Mouse (Mus musculus): Measurements from ENCODE around the gene 4933428G20Rik.
A peak's percentile ranks its signal among the peaks of the same experiment; 100 is the strongest.

4933428G20Rik gene

DNA sequence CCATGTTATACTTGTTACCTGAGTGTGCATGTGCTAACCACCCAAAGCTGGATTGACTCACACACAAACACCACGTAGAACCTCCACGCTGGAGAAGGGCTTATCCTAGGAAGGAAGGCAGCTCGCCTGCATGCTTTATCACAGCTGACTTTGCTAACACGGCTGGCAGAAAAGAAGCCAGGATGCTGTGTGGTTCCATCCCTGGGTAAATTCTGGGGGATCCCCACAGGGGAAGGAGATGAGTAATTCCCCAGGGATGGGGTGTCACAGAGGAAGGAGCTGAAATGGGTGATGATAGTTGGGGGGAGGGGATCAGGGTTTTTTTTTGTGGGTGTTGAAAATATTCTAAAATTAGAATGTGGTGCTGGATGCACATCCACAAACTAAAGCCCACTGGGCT is 5.6 kb upstream of the 4933428G20Rik start:
- no peak for DNase-seq (ENCODE audit: low read depth, low spot score)

DNA sequence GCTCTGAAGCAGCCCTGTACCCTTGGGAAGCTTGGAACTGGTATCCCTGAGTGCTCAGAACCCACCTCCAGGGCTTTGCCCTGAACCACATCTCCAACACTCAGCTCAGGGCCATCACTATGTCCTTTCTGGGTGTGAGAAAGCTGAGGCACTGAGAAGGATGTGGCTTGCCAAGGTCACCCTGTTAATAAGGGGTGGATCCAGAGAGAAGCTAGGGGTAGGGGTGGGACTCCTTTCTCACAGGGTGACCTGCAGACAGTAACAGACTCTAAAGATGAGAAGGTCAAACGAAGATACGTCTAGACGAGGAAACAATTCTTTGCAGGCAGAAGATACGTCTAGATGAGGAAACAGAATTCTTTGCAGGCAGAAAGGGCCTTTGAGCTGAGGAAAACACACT is 2.7 kb upstream of the 4933428G20Rik start:
- DNase-seq (ENCODE audit: low read depth, low spot score): no peak

DNA sequence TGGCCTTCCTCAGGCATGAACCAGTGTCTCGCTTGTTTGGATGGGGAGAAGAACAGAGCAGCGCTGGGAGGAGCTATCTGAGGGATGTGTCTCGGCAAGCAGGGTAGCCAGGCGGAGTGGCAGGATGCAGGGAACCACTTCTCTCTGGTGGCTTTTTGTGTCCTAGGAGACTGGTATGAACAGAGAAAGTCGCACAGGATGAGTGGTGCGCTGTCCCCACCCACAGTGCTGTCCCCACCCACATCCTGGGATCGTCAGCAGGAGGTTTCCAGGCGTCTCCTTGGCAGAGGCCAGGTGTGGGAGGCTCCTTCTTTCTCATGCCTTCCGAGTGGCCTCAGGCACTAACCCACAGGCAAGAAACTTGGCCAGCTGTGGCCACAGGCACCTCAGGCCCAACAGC is 2.2 kb upstream of the 4933428G20Rik start:
- DNase-seq (ENCODE audit: low read depth, low spot score): no peak

DNA sequence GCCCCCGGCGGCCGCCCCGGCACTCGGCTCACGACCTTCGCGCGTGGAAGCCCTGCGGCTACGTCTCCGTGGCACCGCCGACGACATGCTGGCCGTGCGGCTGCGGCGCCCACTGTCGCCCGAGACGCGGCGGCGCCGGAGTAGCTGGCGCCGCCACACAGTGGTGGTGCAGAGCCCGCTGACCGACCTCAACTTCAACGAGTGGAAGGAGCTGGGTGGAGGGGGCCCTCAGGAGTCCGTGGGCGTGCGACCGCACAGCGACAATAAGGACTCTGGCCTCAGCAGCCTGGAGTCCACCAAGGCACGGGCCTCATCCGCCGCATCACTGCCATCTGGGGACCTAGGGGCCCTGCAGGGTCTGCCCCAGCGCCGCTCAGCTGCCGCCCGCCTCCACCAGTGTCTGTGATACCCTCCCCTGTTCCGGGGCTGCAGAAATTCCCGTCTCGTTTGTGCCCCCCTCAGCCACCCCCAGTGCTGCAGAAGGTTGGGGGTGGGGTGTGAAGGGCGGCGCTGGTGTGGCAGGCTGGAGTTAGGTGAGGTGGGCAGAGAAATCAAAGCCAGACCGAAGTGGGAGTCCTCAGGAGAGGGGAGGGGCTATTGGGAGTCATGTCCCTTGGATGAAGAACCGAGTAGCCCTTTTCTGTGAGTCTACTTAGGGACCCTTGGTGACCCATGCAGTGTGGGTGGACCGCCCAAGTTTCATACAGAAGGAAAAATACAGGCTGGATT is 744 bp upstream of the 4933428G20Rik start:
- no peak for DNase-seq (ENCODE audit: low read depth, low spot score)

DNA sequence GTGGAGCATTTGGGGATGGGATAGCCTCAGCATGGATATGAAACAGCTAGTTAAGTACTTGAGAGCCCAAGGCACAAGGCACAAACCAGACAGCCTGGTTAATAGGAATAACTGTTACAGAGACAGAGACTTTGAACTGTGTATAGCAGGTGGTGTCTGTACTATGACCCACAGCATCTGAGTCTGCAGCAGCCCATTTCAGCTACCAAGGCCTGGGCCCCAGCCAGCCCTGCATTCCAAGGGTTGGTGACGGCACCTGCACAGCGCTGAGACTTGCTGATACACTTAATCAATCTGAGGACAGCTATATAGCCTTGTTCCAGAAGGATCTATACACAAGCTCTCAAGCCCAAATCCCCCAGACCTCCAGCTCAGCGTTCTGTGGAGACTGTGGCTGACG is 2.6 kb downstream of the 4933428G20Rik start:
- DNase-seq (ENCODE audit: low read depth, low spot score): no peak

DNA sequence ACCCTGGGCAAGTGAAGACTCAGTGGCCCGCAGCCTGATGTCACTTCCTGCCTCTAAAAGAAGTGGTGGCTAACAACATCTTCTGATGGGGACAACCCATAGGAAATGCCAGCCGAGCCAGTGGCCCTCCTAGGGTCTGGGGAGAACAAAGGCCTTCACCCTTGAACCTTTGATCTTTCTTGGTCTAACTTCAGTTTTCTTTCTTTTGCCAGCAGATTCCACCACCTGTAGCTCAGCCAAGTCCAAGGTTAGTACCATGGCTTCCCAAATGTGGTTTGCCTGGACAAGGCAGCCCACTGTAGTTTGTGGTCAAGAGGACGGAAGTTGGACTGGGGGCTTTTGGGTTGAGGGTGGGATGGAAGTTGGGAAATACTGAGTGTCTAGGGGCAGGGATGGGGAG is 7.3 kb downstream of the 4933428G20Rik start:
- no peak for DNase-seq (ENCODE audit: low read depth, low spot score)

DNA sequence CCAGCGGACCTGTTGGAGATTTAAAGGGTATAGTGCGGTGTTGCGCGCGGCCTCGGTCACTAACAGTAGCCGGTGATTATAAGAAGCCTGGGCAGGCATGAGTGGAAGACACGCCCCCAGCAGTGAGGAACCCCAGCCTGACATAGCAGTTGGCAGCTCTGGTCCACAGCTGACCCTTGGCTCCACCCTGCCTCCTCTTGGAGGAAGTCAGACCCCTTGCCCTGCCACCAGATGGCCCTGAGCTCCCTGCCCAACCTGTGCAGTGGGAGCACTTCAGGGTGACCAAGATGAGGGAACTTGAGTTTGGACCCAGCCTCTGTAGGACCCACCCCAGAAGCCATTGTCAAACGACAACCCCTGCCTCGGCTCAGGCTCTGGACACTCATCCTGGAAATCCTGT is 8.5 kb downstream of the 4933428G20Rik start:
- DNase-seq (ENCODE audit: low read depth, low spot score): no peak

DNA sequence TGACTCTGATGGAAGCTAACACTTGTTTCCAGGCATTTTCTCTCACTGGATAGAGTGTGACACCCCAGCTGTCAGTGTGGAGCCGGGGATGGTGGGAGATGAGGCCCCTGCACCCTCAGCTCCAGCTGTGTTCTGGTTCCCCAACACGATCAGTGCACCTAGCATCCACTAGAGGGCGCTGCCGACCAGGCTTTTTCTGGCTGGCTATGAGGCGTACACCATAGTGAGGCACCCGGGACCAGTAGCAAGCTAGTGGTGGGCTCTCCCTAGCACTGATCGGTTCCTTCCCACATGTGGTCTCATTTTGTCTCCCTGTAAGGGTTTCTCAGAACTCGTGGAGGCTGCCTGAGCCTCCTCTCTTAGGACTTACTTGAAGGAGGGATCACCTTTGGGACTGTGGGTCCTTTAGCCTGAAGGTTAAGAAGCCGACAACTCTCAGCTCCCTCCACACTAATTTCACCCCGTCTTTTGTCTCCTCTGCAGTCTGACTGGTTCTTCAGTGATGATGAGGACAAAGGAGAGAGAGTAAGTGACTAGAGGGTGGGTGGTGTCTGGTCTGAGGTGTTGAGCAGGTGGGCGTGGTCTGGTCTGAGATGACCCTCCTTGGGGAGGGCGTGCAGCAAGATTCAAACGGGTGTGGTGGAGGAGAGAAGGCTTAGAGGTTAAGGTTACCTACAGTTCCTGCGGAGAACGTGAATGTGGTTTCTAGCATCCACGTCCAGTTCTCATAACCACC is 10.4 kb downstream of the 4933428G20Rik start:
- DNase-seq (ENCODE audit: low read depth, low spot score): peak; percentile 87

DNA sequence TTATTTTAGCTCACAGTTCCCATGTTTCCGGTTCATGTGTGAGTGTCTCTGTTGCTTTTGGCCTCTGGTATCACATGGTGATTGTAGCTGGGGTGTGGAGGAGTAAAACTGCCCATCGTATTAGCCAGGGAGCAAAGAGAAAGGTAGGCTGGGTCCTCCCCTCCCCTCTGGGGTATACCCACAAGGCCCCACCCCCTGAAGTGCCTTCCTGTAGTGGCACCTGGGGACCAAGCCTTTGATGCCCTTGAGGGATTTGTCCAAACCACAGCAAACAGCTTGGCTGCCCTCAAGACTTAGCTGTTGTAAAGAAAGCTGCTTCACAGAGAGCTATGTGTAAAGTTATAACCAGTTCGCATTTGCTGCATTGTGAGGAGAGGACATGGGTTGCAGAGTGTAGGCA is 12.5 kb downstream of the 4933428G20Rik start:
- no peak for DNase-seq (ENCODE audit: low read depth, low spot score)

DNA sequence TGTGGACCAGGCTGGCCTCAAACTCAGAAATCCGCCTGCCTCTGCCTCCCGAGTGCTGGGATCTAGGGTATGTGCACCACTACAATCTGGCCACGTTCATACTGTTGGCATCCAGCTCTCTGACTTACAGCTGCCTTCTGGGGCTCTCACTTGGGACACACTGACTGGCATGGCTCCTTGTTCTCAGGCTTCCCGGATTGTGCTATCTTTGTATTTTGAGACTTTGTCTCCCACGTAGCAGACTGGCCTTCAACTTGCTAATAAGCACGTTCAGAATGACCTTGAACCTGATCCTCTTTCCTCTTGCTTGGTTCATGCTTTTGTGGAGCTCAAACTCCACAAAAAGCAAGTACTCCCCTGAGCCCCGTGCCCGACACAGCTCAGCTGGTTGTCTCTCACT is 14.5 kb downstream of the 4933428G20Rik start:
- no peak for DNase-seq (ENCODE audit: low read depth, low spot score)

DNA sequence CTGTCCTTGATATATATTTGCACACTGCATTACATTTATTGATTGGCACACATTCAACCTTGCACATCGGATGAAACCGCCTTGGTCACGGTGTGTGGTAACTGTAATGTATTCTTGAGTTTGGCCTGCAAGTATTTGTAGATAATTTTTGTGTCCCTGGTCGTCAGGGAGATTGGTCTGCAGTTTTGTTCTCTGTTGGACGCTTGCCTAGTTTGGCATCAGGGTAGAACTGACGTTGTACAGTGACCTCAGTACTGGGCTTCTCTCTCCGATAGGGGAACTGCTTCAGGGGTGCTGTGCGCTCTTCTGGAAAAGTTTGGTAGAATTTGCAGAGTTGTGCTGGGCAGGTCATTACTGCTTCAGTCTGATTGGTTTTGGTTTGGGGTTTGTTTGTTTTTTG is 20.3 kb downstream of the 4933428G20Rik start:
- no peak for DNase-seq (ENCODE audit: low read depth, low spot score)

DNA sequence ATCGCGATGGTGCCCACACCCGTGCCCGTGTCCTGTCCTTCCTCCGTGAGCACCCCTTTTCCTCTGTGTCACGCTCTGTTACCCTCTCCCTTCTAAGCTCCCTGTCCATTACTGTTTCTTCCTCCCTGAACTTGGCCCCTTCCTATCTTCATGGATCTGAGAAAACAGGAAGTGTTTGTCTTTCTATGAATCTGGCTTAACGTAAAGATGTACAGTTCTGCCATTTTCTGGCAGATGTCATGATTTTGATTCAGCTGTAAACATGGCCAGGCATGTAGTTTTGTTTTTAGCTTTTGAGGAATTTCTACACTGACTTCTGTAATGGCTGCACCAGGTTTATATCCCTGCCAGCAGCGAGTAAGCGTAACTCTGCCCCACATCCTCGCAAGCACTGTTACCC is 21.1 kb downstream of the 4933428G20Rik start:
- DNase-seq (ENCODE audit: low read depth, low spot score): no peak

DNA sequence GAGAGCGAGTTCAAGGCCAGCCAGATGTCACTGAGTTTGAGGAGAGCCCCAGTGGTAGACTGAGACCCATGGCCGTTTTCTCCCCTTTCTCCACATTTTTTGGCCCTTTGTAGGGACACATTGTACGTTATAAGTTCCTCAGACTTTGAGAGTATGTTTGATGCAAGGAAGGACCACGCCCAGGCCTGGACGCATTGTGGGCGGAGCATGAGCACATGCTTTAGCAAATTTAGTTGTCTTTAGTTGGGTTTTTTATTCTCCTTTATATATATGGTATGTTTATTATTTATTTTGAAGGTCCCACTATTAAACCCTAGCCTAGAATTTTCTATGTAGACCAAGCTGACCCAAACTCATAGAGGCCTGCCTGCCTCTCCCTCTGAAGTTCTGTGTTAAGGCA is 21.8 kb downstream of the 4933428G20Rik start:
- DNase-seq (ENCODE audit: low read depth, low spot score): no peak

DNA sequence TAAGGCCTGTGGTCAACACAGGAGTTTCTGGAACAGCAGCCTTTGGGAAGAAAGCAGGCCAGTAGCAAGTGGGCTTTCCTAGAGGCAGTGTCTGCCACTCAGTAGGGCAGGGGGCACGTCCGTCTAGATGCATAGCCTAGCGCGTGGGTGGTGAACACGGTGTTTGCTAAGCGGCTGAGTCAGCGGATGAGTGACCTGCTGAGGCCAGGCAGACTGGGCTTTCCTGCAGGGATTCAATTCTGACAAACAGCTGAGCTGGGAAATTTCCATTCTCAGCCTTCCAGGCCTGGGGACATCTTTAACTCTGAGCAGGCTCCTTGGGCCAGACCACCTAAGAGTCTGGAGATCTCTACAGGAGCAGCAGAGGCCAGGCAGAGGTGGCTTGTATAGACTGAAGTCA is 22.7 kb downstream of the 4933428G20Rik start:
- DNase-seq (ENCODE audit: low read depth, low spot score): no peak

DNA sequence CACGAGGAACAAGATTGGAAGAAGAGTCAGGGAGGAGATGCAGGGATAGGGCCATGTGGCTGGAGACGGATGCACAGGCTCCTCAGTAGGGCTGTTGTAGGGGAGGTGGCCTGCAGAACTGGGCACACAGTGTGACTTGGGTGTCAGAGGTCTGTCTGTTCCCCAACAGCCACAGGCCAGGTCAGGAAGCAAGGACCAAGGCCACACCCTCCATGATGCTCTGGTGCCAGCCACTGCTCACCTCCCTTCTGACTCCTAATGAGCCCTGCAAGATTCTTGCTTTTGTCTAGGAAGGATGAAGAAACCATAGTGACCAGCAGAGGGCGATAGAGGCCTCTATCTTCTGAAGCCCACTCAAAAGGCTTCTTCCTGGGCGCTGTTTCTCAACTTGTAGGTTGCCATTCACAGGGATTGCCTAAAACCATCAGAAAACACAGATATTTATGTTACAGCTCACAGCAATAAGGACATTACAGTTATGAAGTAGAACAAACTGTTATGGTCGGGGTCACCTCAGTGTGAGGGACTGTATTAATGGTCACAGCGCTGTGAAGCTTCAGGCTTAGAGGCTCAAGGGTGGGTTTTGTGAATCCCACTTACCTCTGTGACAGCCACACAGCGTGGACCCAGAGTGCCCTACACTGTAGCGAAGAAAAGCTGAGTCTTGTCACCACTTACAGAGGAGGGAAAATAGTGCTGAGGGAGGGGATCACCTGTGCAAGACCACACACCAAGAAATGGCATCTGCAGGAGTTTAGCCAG is 23.6 kb downstream of the 4933428G20Rik start:
- DNase-seq (ENCODE audit: low read depth, low spot score): peak; percentile 75

DNA sequence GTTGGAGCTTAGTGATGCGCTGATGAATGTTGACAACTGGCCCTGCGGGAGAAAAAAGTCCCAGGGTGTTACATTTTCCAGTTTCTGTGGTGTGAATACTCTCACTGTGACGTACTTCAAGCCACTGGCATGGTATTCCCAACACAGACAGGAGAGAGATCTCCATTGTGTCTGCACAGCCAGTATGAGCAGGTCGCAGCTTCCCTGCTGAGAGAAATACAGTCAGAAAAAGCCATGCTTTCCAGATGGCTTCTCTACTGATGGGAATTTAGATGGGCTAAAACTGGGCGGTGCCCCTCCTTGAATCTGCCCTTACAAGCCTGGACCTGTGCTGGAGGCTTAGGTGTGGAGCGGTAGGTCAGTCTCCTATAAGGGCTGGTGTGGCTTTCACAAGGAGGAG is 28.9 kb downstream of the 4933428G20Rik start:
- no peak for DNase-seq (ENCODE audit: low read depth, low spot score)

DNA sequence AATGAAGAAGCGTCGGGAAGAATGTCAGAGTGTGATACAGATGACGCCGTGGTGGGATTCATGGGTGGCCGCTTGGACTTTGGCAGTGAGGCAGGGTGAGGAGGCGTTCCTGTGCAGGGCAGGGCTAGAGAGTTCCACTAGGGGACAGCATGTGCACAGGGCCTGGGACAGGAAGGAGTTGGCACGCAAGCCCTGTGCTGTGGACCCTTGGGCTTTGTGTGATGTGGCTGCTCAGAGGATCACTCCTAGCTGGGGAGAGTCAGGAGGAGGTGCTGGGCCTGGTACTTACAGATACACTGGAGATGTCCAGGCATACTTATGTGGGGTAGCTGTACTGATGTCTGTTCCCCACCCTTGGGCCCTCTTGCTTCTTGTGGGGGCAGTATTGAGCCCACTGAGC is 30.3 kb downstream of the 4933428G20Rik start:
- DNase-seq (ENCODE audit: low read depth, low spot score): no peak

DNA sequence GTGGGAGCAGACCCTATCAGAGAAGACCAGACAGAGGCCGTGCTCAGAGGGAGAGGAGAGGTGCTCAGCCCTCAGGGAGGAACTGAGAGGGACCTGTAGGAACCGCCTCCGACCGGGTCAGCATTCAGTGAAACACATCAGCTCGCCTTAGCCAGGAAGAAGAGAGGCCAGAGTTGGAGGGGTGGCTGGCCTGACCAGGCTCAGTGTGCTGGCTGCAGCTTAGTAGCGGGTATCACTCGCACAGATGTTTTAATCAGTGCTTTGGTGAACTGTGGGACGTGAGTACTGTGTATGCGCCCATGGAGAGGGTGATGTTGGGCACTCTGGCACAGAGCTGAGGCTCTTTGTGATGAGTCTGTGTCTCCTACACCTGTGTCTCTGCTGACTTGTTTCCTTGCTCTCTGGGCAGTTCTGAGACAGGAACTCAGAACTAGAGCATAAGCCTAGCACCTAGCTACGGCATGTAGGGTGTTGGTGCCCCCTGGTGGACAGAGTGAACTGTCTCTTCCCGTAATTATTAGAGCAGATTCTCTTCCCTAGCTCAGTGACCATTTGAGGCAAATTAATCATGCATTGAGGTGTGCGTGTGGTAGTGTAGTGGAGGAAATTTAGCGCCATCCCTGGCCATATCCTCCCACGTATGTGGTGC is 31.4 kb downstream of the 4933428G20Rik start:
- DNase-seq (ENCODE audit: low read depth, low spot score): peak; percentile 90

DNA sequence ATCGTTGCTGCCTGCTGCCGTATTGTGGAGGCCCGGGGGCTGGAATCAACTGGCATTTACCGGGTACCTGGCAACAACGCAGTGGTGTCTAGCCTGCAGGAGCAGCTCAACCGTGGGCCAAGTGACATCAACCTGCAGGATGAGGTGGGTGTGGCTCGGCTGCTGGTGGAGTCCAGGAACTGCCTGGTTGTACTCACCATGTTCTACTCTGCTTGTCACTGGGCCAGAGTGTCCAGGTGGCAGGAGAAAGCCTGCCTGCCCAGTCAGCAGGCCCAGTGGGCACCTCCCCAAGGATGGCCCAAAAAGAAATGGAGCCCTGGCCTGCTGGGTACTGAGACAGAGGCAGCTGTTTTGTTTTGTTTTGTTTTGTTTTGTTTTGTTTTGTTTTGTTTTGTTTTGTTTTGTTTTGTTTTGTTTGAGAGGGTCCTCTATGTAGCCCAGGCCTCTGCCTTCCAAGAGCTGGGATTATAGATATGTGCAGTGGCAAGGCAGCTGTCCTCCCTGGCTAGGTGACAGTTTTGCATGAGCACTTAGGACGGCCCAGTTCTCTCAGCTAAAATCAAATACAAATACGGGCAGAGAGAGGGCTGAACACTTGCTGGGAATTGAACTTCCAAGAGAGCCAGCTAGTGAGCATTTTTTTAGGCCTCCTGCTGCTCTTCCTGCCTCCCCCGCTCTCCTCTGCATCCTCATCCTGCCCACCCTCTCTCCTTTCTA is 33.5 kb downstream of the 4933428G20Rik start:
- no peak for DNase-seq (ENCODE audit: low read depth, low spot score)

DNA sequence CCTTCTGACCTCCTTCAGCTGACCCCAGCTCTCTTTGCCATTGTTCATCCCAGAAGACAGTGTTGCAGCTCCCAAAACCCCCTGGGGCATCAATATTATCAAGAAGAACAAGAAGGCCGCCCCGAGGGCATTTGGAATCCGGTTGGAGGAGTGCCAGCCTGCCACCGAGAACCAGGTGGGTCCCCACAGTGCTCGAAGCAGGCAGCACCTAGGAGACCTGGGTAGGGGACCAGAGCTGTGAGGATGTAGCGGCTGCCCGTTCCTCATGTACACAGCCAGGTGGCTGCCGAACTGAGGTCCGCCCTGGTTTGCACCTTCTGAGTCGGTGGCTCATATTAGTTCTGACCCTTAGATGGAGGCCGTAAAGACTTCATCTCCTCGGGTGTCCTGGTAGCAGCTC is 34.2 kb downstream of the 4933428G20Rik start:
- no peak for DNase-seq (ENCODE audit: low read depth, low spot score)

DNA sequence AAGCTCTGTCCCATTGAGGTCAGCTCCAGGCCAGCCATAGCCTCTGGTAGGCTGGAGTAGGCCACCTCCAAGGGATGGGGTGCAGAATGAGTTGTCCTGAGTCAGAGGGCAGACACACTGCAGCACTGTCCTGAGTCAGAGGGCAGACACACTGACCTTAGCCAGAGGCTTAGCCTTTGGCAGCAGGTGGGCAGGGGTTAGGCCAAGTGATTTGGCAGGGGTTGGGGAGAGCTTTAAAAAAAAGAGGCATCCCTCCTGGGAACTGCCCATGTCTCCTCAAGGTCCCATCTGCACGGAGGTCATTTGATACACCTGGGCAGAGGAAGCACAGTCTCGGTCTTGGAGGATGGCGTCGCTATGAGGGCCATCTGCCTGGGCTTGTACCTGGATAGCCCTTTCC is 36.1 kb downstream of the 4933428G20Rik start:
- DNase-seq (ENCODE audit: low read depth, low spot score): no peak
